Mouse (Mus musculus): ENCODE measurements at regions not wholly inside any gene's neighbourhood (a gene's known extent, or its start where the extent isn't known, plus 50 kb on each side); places are given as distances from the start of the nearest gene placed in this dataset.

GRCm38 (mm10) chr17:45240963-45241543, 192.5 kb downstream of the Cdc5l start:
- DNase-seq (ENCODE audit: low spot score in 2 of 2): no peak

- no peak for DNase-seq (ENCODE audit: low spot score in 2 of 2)
Observed at GRCm38 (mm10) chr17:45240545-45240944, 193.0 kb downstream of the Cdc5l start.

- no peak for DNase-seq (ENCODE audit: low spot score in 2 of 2)
Observed at GRCm38 (mm10) chr17:45237246-45237645, 196.3 kb downstream of the Cdc5l start.

GRCm38 (mm10) chr17:45235401-45235800, 198.1 kb downstream of the Cdc5l start:
- no peak for DNase-seq (ENCODE audit: low spot score in 2 of 2)

- no peak for DNase-seq (ENCODE audit: low spot score in 2 of 2)
Observed at GRCm38 (mm10) chr17:45232874-45233273, 200.7 kb downstream of the Cdc5l start.

- DNase-seq (ENCODE audit: low spot score in 2 of 2): no peak
Observed at GRCm38 (mm10) chr17:45227190-45227589, 206.3 kb downstream of the Cdc5l start.

- DNase-seq (ENCODE audit: low spot score in 2 of 2): no peak
Observed at GRCm38 (mm10) chr17:45226486-45226885, 207.1 kb downstream of the Cdc5l start.

GRCm38 (mm10) chr17:45221625-45222024, 211.9 kb downstream of the Cdc5l start:
- no peak for DNase-seq (ENCODE audit: low spot score in 2 of 2)

GRCm38 (mm10) chr17:45217126-45217525, 216.4 kb downstream of the Cdc5l start:
- no peak for DNase-seq (ENCODE audit: low spot score in 2 of 2)

- no peak for DNase-seq (ENCODE audit: low spot score in 2 of 2)
Observed at GRCm38 (mm10) chr17:45215067-45216049, 218.2 kb downstream of the Cdc5l start.

- DNase-seq (ENCODE audit: low spot score in 2 of 2): no peak
Observed at GRCm38 (mm10) chr17:45210984-45211383, 222.6 kb downstream of the Cdc5l start.

GRCm38 (mm10) chr17:45209387-45209663, 224.2 kb downstream of the Cdc5l start:
- DNase-seq (ENCODE audit: low spot score in 2 of 2): no peak

- DNase-seq (ENCODE audit: low spot score in 2 of 2): peak; percentile 65 to 71
Observed at GRCm38 (mm10) chr17:45208596-45209386, 224.7 kb downstream of the Cdc5l start.

GRCm38 (mm10) chr17:45195779-45196178, 237.8 kb downstream of the Cdc5l start:
- no peak for DNase-seq (ENCODE audit: low spot score in 2 of 2)

- no peak for DNase-seq (ENCODE audit: low spot score in 2 of 2)
Observed at GRCm38 (mm10) chr17:45194786-45195281, 238.7 kb downstream of the Cdc5l start.

GRCm38 (mm10) chr17:45193456-45194025, 240.0 kb downstream of the Cdc5l start:
- peak; percentile 45 to 52 for DNase-seq (ENCODE audit: low spot score in 2 of 2)

- DNase-seq (ENCODE audit: low spot score in 2 of 2): no peak
Observed at GRCm38 (mm10) chr17:45187402-45187801, 246.1 kb downstream of the Cdc5l start.

- no peak for DNase-seq (ENCODE audit: low spot score in 2 of 2)
Observed at GRCm38 (mm10) chr17:45176340-45176739, 257.2 kb downstream of the Cdc5l start.

GRCm38 (mm10) chr17:45169257-45169994, 264.1 kb downstream of the Cdc5l start:
- DNase-seq (ENCODE audit: low spot score in 2 of 2): peak; percentile 56 to 58

Measured in layer of hippocampus, postnatal 10 days (tissue).